In the genomic region with DNA sequence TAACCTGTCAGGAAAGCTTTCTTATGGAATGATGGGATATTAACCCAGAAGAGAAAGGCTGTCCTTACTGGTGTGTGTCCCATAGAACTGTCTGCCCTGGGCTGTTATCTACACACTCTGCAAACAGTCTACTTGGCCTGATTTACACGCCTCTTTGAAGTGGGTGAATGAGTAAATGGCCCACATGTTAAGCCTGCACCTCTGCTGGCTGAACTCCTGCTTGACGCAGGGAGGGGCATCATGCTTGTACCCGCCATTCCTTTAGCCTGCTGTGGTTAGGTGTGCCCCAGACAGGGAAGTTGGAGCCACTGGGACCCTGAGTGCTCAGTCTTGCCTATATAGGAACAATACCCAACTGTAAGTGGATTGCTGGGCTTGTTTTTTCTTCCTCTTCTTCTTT, we compare ENCODE assay signal across 15 mouse cellular contexts.
DNase-seq lines count a peak whose midpoint lies in the region; ATAC-seq and TF ChIP-seq lines count a peak whose summit lies in the region.
"Had no signal": no experiment of that assay in that cellular context is flagged by ENCODE, and none has a peak within 500 bp of the region (broad histone marks: within the 10 kb centered on the region; RNA-seq: fewer than 3 reads in every experiment).

No protein-coding gene starts in this region.

- H3K9ac ChIP-seq in heart, embryonic 12.5 days, result no peak overlapping the region
- no peak overlapping the region for H3K9ac ChIP-seq in liver, embryonic 14.5 days (replicated peaks)
- H3K9ac ChIP-seq in liver, embryonic 12.5 days, result no peak overlapping the region
- H3K9ac ChIP-seq in heart, embryonic 16.5 days (ENCODE audit: low read length), result no peak overlapping the region
- no peak overlapping the region for H3K9ac ChIP-seq in limb, embryonic 15.5 days
- H3K9ac ChIP-seq: embryonic facial prominence, embryonic 12.5 days; hindbrain, embryonic 14.5 days; midbrain, embryonic 15.5 days had no signal

- ATAC-seq in heart, embryonic 12.5 days (ENCODE audit: insufficient number of reproducible peaks, low FRiP score), result no peak
- ATAC-seq in liver, embryonic 14.5 days (ENCODE audit: insufficient read depth), result no peak
- no peak for ATAC-seq in liver, embryonic 12.5 days
- ATAC-seq in heart, embryonic 16.5 days (replicated peaks; ENCODE audit: extremely low read depth, insufficient read depth, low FRiP score), result peak; percentile 37; the same call in 1 of the 2 replicates
- peak; percentile 48; the same call in 1 of the 2 replicates for ATAC-seq in limb, embryonic 15.5 days (ENCODE audit: insufficient number of reproducible peaks, low FRiP score, low TSS enrichment, low read depth)
- ATAC-seq: midbrain, embryonic 15.5 days had no signal

- H3K4me2 ChIP-seq in heart, embryonic 12.5 days, result peak overlapping the region; percentile 25
- H3K4me2 ChIP-seq in liver, embryonic 14.5 days (ENCODE audit: low read depth), result peak overlapping the region; percentile 11; the same call in 1 of the 2 replicates
- no peak overlapping the region for H3K4me2 ChIP-seq in liver, embryonic 12.5 days
- H3K4me2 ChIP-seq in heart, embryonic 16.5 days (ENCODE audit: low read depth, low read length), result peak overlapping the region; percentile 31
- H3K4me2 ChIP-seq in limb, embryonic 15.5 days, result no peak overlapping the region
- H3K4me2 ChIP-seq: embryonic facial prominence, embryonic 12.5 days; hindbrain, embryonic 14.5 days; midbrain, embryonic 15.5 days had no signal

- H3K4me1 ChIP-seq in heart, embryonic 12.5 days (replicated peaks), result peaks cover 16% of the 10 kb centered on the region
- 0 out of 4 replicates have a peak, but pooled peaks cover 0 to 2% of the 10 kb centered on the region in 2 experiments for H3K4me1 ChIP-seq in liver, embryonic 14.5 days (replicated peaks; ENCODE audit: control insufficient read depth in 2 of 2, insufficient read depth in 2 of 2, low read length in 1 of 2)
- H3K4me1 ChIP-seq in liver, embryonic 12.5 days, result no peaks in the 10 kb centered on the region
- H3K4me1 ChIP-seq in heart, embryonic 16.5 days (ENCODE audit: control insufficient read depth, insufficient read depth, low read length), result peaks cover 10% of the 10 kb centered on the region
- H3K4me1 ChIP-seq in limb, embryonic 15.5 days, result peaks cover 8% of the 10 kb centered on the region

- H3K4me3 ChIP-seq in heart, embryonic 12.5 days, result no peak overlapping the region
- no peak overlapping the region for H3K4me3 ChIP-seq in liver, embryonic 14.5 days (ENCODE audit: insufficient read depth in 1 of 2, low read depth in 2 of 2, low read length in 2 of 2)
- H3K4me3 ChIP-seq in liver, embryonic 12.5 days, result no peak overlapping the region
- no peak overlapping the region for H3K4me3 ChIP-seq in heart, embryonic 16.5 days (ENCODE audit: low read length)
- no peak overlapping the region for H3K4me3 ChIP-seq in limb, embryonic 15.5 days
- H3K4me3 ChIP-seq: embryonic facial prominence, embryonic 12.5 days; forebrain, embryonic 10.5 days; midbrain, embryonic 15.5 days had no signal

- H3K9me3 ChIP-seq in heart, embryonic 12.5 days (replicated peaks), result no peaks in the 10 kb centered on the region
- H3K9me3 ChIP-seq in liver, embryonic 14.5 days (ENCODE audit: control insufficient read depth, low read length), result no peaks in the 10 kb centered on the region
- no peaks in the 10 kb centered on the region for H3K9me3 ChIP-seq in liver, embryonic 12.5 days (replicated peaks)
- H3K9me3 ChIP-seq in heart, embryonic 16.5 days (replicated peaks; ENCODE audit: control insufficient read depth, low read length), result no peaks in the 10 kb centered on the region
- no peaks in the 10 kb centered on the region for H3K9me3 ChIP-seq in limb, embryonic 15.5 days
- H3K9me3 ChIP-seq: embryonic facial prominence, embryonic 12.5 days; forebrain, embryonic 10.5 days; midbrain, embryonic 15.5 days had no signal

- peak overlapping the region; percentile 53; the same call in 1 of the 2 replicates for H3K27ac ChIP-seq in heart, embryonic 12.5 days (ENCODE audit: poor library complexity, severe bottlenecking)
- H3K27ac ChIP-seq in liver, embryonic 14.5 days, result no peak overlapping the region
- no peak overlapping the region for H3K27ac ChIP-seq in liver, embryonic 12.5 days
- H3K27ac ChIP-seq in heart, embryonic 16.5 days (ENCODE audit: low read length), result 0 out of 2 replicates have a peak overlapping the region, but pooled peaks have one; percentile 53
- peak overlapping the region; percentile 24; the same call in 1 of the 2 replicates for H3K27ac ChIP-seq in limb, embryonic 15.5 days
- H3K27ac ChIP-seq: embryonic facial prominence, embryonic 12.5 days; forebrain, embryonic 10.5 days; hindbrain, embryonic 14.5 days; midbrain, embryonic 15.5 days had no signal

- no peak for TF ChIP-seq EP300 in liver, embryonic 14.5 days (IDR thresholded peaks at IDR 0.05; ENCODE audit: low read depth)

- no peaks in the 10 kb centered on the region for H3K27me3 ChIP-seq in heart, embryonic 12.5 days (replicated peaks)
- no peaks in the 10 kb centered on the region for H3K27me3 ChIP-seq in liver, embryonic 14.5 days (ENCODE audit: control insufficient read depth, insufficient read depth, low read length)
- H3K27me3 ChIP-seq in liver, embryonic 12.5 days (replicated peaks), result no peaks in the 10 kb centered on the region
- H3K27me3 ChIP-seq in heart, embryonic 16.5 days (ENCODE audit: control insufficient read depth, insufficient read depth, low read length), result no peaks in the 10 kb centered on the region
- H3K27me3 ChIP-seq in limb, embryonic 15.5 days, result no peaks in the 10 kb centered on the region
- H3K27me3 ChIP-seq: embryonic facial prominence, embryonic 12.5 days; midbrain, embryonic 15.5 days had no signal

- DNase-seq in heart, postnatal 4 days, result no peak
- DNase-seq in liver, embryonic 14.5 days (ENCODE audit: low read depth in 3 of 3, low spot score in 3 of 3), result no peak
- no peak for DNase-seq in right cerebral cortex, postnatal 36 days (ENCODE audit: low spot score in 2 of 2)
- no peak for DNase-seq in cerebellum, postnatal 25 days
- DNase-seq: cerebellum, postnatal 14 days; left cerebral cortex, postnatal 4 days; right cerebral cortex, postnatal 4 days had no signal

- TF ChIP-seq CTCF in liver, embryonic 14.5 days (IDR thresholded peaks at IDR 0.05; ENCODE audit: low read depth), result no peak

- H3K36me3 ChIP-seq in heart, embryonic 12.5 days, result 0 out of 2 replicates have a peak, but pooled peaks cover 4% of the 10 kb centered on the region
- no peaks in the 10 kb centered on the region for H3K36me3 ChIP-seq in liver, embryonic 14.5 days (replicated peaks; ENCODE audit: control insufficient read depth, insufficient read depth, low read depth)
- H3K36me3 ChIP-seq in liver, embryonic 12.5 days, result no peaks in the 10 kb centered on the region
- H3K36me3 ChIP-seq in heart, embryonic 16.5 days (ENCODE audit: control insufficient read depth, insufficient read depth), result no peaks in the 10 kb centered on the region
- H3K36me3 ChIP-seq in limb, embryonic 15.5 days, result no peaks in the 10 kb centered on the region
- H3K36me3 ChIP-seq: forebrain, embryonic 10.5 days; midbrain, embryonic 15.5 days had no signal

- WGBS in heart, embryonic 12.5 days, result 31% methylated on average over 3 of the region's 3 CpGs
- 34% methylated on average over 3 of the region's 3 CpGs for WGBS in liver, embryonic 14.5 days (ENCODE audit: insufficient replicate concordance)
- 34% methylated on average over 3 of the region's 3 CpGs for WGBS in liver, embryonic 12.5 days (ENCODE audit: insufficient replicate concordance)
- 18% methylated on average over 3 of the region's 3 CpGs for WGBS in heart, embryonic 16.5 days
- WGBS in limb, embryonic 15.5 days, result 51% methylated on average over 3 of the region's 3 CpGs

Comparison
In these comparisons a context has a peak if more than half of its experiments do, and no peak if none do; other contexts are left out.
1. ATAC-seq: peak in heart, embryonic 16.5 days (single experiment) and limb, embryonic 15.5 days (single experiment); none in heart, embryonic 12.5 days (single experiment), liver, embryonic 14.5 days (single experiment) and liver, embryonic 12.5 days (single experiment).
2. H3K4me2 ChIP-seq: peak in heart, embryonic 12.5 days (single experiment), liver, embryonic 14.5 days (single experiment) and heart, embryonic 16.5 days (single experiment); none in liver, embryonic 12.5 days (single experiment) and limb, embryonic 15.5 days (single experiment).
3. H3K27ac ChIP-seq: peak in heart, embryonic 12.5 days (single experiment), heart, embryonic 16.5 days (single experiment) and limb, embryonic 15.5 days (single experiment); none in liver, embryonic 14.5 days (single experiment) and liver, embryonic 12.5 days (single experiment).